Mouse (Mus musculus) kidney, adult 8-10 months (tissue): ENCODE measurements around the gene Yod1.

Source experiments
- DNase-seq, 2 experiments: peaks; one replicate each; pipeline ENCODE4 v3.0.0; 2022

Gene Yod1

GRCm38 (mm10) chr1:130717291-130717871 lies at the start of gene Yod1:
Yod1 (plus strand) TSS chr1:130717327.
- DNase-seq, result peak; percentile 81 to 83

GRCm38 (mm10) chr1:130678551-130678950 lies 38.6 kb upstream of the Yod1 start:
- no peak for DNase-seq

- no peak for DNase-seq
Observed at GRCm38 (mm10) chr1:130681075-130681474, 36.1 kb upstream of the Yod1 start.

- DNase-seq, result no peak
Observed at GRCm38 (mm10) chr1:130681656-130682413, 35.3 kb upstream of the Yod1 start.

- no peak for DNase-seq
Observed at GRCm38 (mm10) chr1:130683905-130684304, 33.2 kb upstream of the Yod1 start.

GRCm38 (mm10) chr1:130698601-130699000 lies 18.5 kb upstream of the Yod1 start:
- no peak for DNase-seq

GRCm38 (mm10) chr1:130699937-130700633 lies 17.0 kb upstream of the Yod1 start:
- no peak for DNase-seq

GRCm38 (mm10) chr1:130701976-130702375 lies 15.2 kb upstream of the Yod1 start:
- DNase-seq, result no peak

GRCm38 (mm10) chr1:130703613-130704012 lies 13.5 kb upstream of the Yod1 start:
- DNase-seq, result peak in 1 of 2 experiments; percentile 12

- no peak for DNase-seq
Observed at GRCm38 (mm10) chr1:130710283-130711080, 6.6 kb upstream of the Yod1 start.

GRCm38 (mm10) chr1:130714046-130714445 lies 3.1 kb upstream of the Yod1 start:
- DNase-seq, result no peak

GRCm38 (mm10) chr1:130715561-130716217 lies 1.4 kb upstream of the Yod1 start, which contains the start of gene Gm29427:
Gm29427 (minus strand) TSS chr1:130715799.
- DNase-seq, result peak; percentile 98

GRCm38 (mm10) chr1:130716218-130716512 lies 962 bp upstream of the Yod1 start:
- no peak for DNase-seq

- peak; percentile 41 to 47 for DNase-seq
Observed at GRCm38 (mm10) chr1:130716513-130717290, 425 bp upstream of the Yod1 start.

- DNase-seq, result peak in 1 of 2 experiments; percentile 23
Observed at GRCm38 (mm10) chr1:130724206-130724605, 7.1 kb downstream of the Yod1 start.

- no peak for DNase-seq
Observed at GRCm38 (mm10) chr1:130726396-130726795, 9.3 kb downstream of the Yod1 start.

GRCm38 (mm10) chr1:130728070-130728469 lies 10.9 kb downstream of the Yod1 start:
- no peak for DNase-seq

- DNase-seq, result no peak
Observed at GRCm38 (mm10) chr1:130728708-130729107, 11.6 kb downstream of the Yod1 start.

- DNase-seq, result no peak
Observed at GRCm38 (mm10) chr1:130729153-130729552, 12.0 kb downstream of the Yod1 start, which contains the start of gene Pfkfb2. Pfkfb2 (minus strand) TSS chr1:130729253.

- peak; percentile 64 to 88 for DNase-seq
Observed at GRCm38 (mm10) chr1:130731741-130732337, 14.7 kb downstream of the Yod1 start, which contains the start of gene AA986860. AA986860 (plus strand) TSS chr1:130731976.
